Mouse (Mus musculus) brain, embryonic 14.5 days (tissue): Measurements from ENCODE around the gene Rufy1.

ENCODE experiments used
- CTCF ChIP-seq: fragments of 200-500 bp; IDR thresholded peaks from 2 replicates; pipeline ENCODE4 v1.5.1; 2012; ENCODE audit warnings: inconsistent platforms, mild to moderate bottlenecking, moderate library complexity, borderline replicate concordance; ENCODE audit not compliant: insufficient read depth, insufficient read length; ENCODE audit errors: extremely low read depth
- POLR2A ChIP-seq: fragments of 200-500 bp; IDR thresholded peaks from 2 replicates; pipeline ENCODE4 v1.6.1; 2012; ENCODE audit warnings: mild to moderate bottlenecking, inconsistent platforms, borderline replicate concordance; ENCODE audit not compliant: poor library complexity, insufficient read depth, insufficient read length, severe bottlenecking; ENCODE audit errors: extremely low read depth

DNA sequence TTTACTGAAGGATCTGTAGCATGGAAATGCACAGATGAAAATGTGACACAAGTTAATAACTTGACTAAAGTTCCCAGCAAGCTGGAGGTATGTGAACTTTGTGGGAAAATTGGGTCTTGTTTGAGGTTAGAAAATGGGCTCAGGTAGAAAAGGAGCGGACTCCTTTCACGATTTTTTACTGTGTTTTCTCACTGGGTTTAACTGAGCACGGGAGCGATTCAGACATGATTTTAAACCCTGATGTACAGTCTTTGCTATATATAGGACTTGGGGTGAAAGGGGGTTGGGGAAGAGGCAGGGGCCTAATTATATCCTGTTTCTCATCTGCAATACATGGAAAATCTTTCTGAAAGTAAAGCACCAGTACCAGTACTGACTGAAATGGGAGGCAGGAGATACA, 43.2 kb downstream of the Rufy1 start:
- TF ChIP-seq CTCF = no peak
- TF ChIP-seq POLR2A = no peak
